Mouse (Mus musculus): ENCODE measurements at regions not wholly inside any gene's neighbourhood (a gene's known extent, or its start where the extent isn't known, plus 50 kb on each side); places are given as distances from the start of the nearest gene placed in this dataset.
A peak's percentile ranks its signal among the peaks of the same experiment; 100 is the strongest.

DNA sequence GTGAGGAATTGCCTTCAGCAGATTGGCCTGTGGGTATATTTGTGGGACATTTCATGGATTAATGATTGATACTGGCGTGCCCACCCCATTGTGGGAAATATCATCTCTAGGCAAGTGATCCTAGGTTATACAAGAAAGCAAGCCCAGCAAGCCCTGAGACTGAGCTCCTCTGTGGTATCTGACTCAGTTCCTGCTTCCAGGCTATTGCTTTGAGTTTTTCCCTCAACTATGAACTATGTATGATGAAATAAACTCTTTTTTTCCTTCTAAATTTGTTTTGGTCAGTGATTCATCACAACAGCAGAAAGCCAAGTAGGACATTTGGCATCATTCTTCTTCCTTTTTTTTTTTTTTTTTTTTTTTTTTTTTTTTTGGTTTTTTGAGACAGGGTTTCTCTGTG is 119.8 kb downstream of the Tbr1 start:
- DNase-seq (ENCODE audit: low spot score in 2 of 2), result no peak

DNA sequence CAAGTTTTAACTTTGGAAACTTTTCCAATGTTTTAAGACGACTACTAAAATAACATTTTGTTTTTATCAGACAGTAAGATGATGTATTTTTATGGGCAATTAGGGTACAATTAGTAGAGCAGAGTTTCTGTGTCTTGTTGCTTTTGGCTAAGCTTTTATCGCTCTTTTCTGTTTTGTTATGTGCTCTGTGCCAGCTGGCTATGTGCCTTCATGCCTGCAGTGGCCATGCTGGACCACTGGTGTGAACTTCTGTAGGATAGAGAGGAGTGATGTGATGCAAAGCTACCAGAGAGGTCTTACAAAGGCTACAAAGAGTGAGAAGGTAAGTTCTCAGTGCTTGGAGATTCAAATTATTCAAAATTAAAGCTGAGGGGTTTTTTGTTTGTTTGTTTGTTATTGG is 108.0 kb upstream of the Slc4a10 start:
- DNase-seq (ENCODE audit: low spot score in 2 of 2), result no peak

DNA sequence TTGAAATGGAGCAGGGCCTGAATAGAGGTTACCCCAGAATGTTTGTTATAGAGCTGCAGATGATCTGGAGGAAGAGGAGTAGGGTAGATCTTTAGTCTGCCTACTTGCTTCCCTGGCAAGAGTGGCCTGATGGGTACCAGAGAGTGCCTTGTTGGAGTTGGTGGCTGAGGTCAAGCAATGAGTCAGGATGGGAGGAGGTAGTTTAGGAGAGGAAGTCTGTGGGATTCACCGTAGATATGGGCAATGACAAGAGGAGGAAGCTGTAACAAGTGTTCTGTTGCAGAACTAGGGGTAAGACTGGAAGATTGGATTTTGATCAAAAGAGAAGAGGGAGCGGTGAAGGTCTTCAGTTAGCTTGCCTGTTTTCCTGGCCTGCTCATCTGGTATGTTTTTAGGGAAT is 80.3 kb upstream of the Slc4a10 start:
- DNase-seq (ENCODE audit: low spot score in 2 of 2), result no peak

DNA sequence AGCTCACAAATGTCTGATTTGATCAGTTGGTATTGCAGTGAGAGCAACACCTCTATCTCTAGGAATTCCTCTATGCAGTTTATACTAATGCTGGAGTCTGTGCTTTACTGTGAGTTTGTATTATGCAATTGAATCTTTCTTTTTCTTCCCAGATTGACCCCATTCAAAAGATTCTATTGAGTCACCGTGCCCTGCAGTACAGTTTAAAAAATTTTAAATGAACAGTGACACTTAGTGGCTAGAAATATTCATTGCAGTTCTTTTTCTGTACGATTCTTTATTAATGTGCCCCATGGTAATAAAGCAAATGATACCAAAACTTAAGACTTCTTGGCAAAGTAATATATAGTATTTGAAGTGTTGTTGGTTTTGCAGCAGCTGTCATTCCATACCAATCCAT is 78.5 kb upstream of the Slc4a10 start:
- DNase-seq (ENCODE audit: low spot score in 2 of 2), result no peak

DNA sequence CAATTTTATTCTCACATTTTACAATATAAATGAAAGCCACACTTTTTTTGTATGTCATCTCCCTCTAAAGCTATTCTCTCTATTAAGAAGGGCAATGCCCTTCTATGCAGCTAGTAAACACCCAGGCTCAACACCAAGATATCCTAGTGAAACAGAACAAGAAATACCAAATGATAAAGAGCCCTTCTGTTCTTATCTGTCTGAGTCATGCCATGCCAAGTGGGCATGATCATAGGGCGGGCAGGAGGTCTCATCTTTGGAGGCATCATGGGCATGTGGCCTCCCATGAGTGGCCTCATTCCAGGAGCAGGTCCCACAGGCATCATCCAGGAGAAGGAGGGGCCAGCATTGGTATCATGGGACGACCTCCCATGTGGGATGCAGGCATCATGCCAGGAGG is 76.2 kb upstream of the Slc4a10 start:
- peak in 1 of 2 experiments; percentile 20 for DNase-seq (ENCODE audit: low spot score in 2 of 2)

DNA sequence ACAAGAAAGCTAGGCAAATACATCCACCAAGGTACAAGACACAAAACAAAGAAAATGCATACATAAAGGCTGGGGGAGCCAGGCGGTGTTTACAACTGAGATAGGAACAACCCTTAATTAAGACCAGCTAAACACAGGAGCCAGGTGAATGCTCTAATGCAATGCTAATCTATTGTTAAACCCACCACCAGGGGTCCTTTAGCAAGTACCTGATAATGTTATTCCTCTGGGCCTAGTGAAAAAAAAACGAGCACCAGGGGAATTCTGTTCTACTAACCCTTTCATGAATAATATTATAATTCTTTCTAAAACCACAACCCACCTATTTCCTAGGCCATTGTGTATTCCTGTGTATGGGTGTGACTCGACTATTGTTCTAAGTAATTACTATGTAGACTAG is 61.5 kb upstream of the Slc4a10 start:
- no peak for DNase-seq (ENCODE audit: low spot score in 2 of 2)

DNA sequence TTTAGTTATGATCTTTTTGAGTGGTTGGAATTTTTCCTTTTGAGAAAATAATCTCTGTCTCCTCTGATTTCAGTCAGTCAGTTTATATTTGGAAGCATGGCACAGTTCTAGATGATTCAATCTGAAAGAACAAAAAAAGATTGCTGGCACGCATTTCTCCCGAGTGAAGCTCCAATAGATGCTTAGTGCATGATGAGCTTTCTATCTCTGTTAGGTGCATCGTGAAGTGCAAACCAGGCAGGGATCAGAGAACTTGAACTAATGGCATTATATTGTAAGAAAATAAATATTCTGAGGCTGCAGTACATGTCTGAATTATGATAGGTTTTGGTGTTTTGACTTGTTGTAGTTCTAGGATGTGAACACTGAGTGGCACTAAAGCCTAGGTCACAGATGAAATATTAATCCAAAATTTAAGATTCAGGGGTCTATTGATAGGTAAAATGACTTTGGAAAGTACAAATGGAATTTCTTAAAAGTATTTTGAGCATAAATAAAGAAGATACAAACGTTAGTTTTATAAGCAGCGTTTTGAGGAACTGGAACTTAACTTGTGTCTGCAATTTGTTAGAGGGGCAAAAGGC is 59.2 kb upstream of the Slc4a10 start:
- peak; percentile 31 to 40 for DNase-seq (ENCODE audit: low spot score in 2 of 2)
